Mouse (Mus musculus): Measurements from ENCODE around the gene Bank1. TPM values are rescaled to one million over a fixed set of nuclear protein-coding genes. Genes with fewer than 3 reads are reported as not detected.

The Bank1 gene
- polyA plus RNA-seq, 1 experiment from 2014 or later: 0.33 TPM

- 79% methylated on average over 3 of the region's 3 CpGs for WGBS
- Histone ChIP-seq H3K9me3 (no peaks in the 10 kb centered on the region), H3K36me3 (no peaks in the 10 kb centered on the region), H3K27me3 (ENCODE audit: insufficient read depth, poor library complexity, severe bottlenecking) (no peaks in the 10 kb centered on the region), H3K4me1 (no peaks in the 10 kb centered on the region), H3K4me3 (no peak overlapping the region), H3K27ac (no peak overlapping the region)
- no peak for DNase-seq (ENCODE audit: low spot score)
These were observed 87.1 kb downstream of the Bank1 start for GRCm38 (mm10) chr3:136238790-136239189.

- no peaks in the 10 kb centered on the region for H3K9me3 ChIP-seq
- no peak for DNase-seq (ENCODE audit: low spot score)
- H3K36me3 ChIP-seq: no peaks in the 10 kb centered on the region
- WGBS: 63% methylated on average over 2 of the region's 2 CpGs
- no peaks in the 10 kb centered on the region for H3K4me1 ChIP-seq
- H3K4me3 ChIP-seq: no peak overlapping the region
- no peak overlapping the region for H3K27ac ChIP-seq
- no peaks in the 10 kb centered on the region for H3K27me3 ChIP-seq (ENCODE audit: insufficient read depth, poor library complexity, severe bottlenecking)
These were observed 92.4 kb downstream of the Bank1 start for GRCm38 (mm10) chr3:136233507-136233906.

GRCm38 (mm10) chr3:136230602-136231151 lies 95.2 kb downstream of the Bank1 start:
- no peaks in the 10 kb centered on the region for H3K4me1 ChIP-seq
- no peak for DNase-seq (ENCODE audit: low spot score)
- H3K36me3 ChIP-seq: no peaks in the 10 kb centered on the region
- no peak overlapping the region for H3K27ac ChIP-seq
- H3K4me3 ChIP-seq: no peak overlapping the region
- WGBS: 89% methylated on average over 3 of the region's 3 CpGs
- no peaks in the 10 kb centered on the region for H3K27me3 ChIP-seq (ENCODE audit: insufficient read depth, poor library complexity, severe bottlenecking)
- no peaks in the 10 kb centered on the region for H3K9me3 ChIP-seq

GRCm38 (mm10) chr3:136189661-136190228 lies 136.1 kb downstream of the Bank1 start:
- Histone ChIP-seq H3K27me3 (ENCODE audit: insufficient read depth, poor library complexity, severe bottlenecking) (no peaks in the 10 kb centered on the region), H3K4me1 (no peaks in the 10 kb centered on the region), H3K27ac (no peak overlapping the region), H3K4me3 (no peak overlapping the region), H3K36me3 (no peaks in the 10 kb centered on the region), H3K9me3 (no peaks in the 10 kb centered on the region)
- no peak for DNase-seq (ENCODE audit: low spot score)
- 80% methylated on average over 1 of the region's 1 CpGs for WGBS

GRCm38 (mm10) chr3:136186548-136187113 lies 139.2 kb downstream of the Bank1 start:
- H3K9me3 ChIP-seq: no peaks in the 10 kb centered on the region
- no peaks in the 10 kb centered on the region for H3K36me3 ChIP-seq
- DNase-seq (ENCODE audit: low spot score): no peak
- H3K4me1 ChIP-seq: no peaks in the 10 kb centered on the region
- H3K27ac ChIP-seq: no peak overlapping the region
- WGBS: 87% methylated on average over 3 of the region's 3 CpGs
- no peak overlapping the region for H3K4me3 ChIP-seq
- H3K27me3 ChIP-seq (ENCODE audit: insufficient read depth, poor library complexity, severe bottlenecking): no peaks in the 10 kb centered on the region

- Histone ChIP-seq H3K36me3 (no peaks in the 10 kb centered on the region), H3K27ac (no peak overlapping the region), H3K27me3 (ENCODE audit: insufficient read depth, poor library complexity, severe bottlenecking) (no peaks in the 10 kb centered on the region), H3K4me1 (no peaks in the 10 kb centered on the region), H3K4me3 (no peak overlapping the region), H3K9me3 (no peaks in the 10 kb centered on the region)
- DNase-seq (ENCODE audit: low spot score): no peak
These were observed 154.2 kb downstream of the Bank1 start for GRCm38 (mm10) chr3:136171631-136172030.

GRCm38 (mm10) chr3:136168071-136168470 lies 157.8 kb downstream of the Bank1 start:
- H3K4me1 ChIP-seq: no peaks in the 10 kb centered on the region
- no peak overlapping the region for H3K4me3 ChIP-seq
- H3K36me3 ChIP-seq: no peaks in the 10 kb centered on the region
- DNase-seq (ENCODE audit: low spot score): no peak
- WGBS: 70% methylated on average over 4 of the region's 4 CpGs
- no peak overlapping the region for H3K27ac ChIP-seq
- no peaks in the 10 kb centered on the region for H3K27me3 ChIP-seq (ENCODE audit: insufficient read depth, poor library complexity, severe bottlenecking)
- no peaks in the 10 kb centered on the region for H3K9me3 ChIP-seq

GRCm38 (mm10) chr3:136166671-136167070 lies 159.2 kb downstream of the Bank1 start:
- H3K4me1 ChIP-seq: no peaks in the 10 kb centered on the region
- no peak overlapping the region for H3K27ac ChIP-seq
- H3K36me3 ChIP-seq: no peaks in the 10 kb centered on the region
- no peaks in the 10 kb centered on the region for H3K9me3 ChIP-seq
- H3K27me3 ChIP-seq (ENCODE audit: insufficient read depth, poor library complexity, severe bottlenecking): no peaks in the 10 kb centered on the region
- no peak for DNase-seq (ENCODE audit: low spot score)
- 76% methylated on average over 4 of the region's 4 CpGs for WGBS
- H3K4me3 ChIP-seq: no peak overlapping the region

GRCm38 (mm10) chr3:136166033-136166361 lies 159.9 kb downstream of the Bank1 start:
- H3K4me1 ChIP-seq: no peaks in the 10 kb centered on the region
- no peak overlapping the region for H3K4me3 ChIP-seq
- no peak overlapping the region for H3K27ac ChIP-seq
- DNase-seq (ENCODE audit: low spot score): no peak
- no peaks in the 10 kb centered on the region for H3K36me3 ChIP-seq
- H3K27me3 ChIP-seq (ENCODE audit: insufficient read depth, poor library complexity, severe bottlenecking): no peaks in the 10 kb centered on the region
- 95% methylated on average over 2 of the region's 2 CpGs for WGBS
- no peaks in the 10 kb centered on the region for H3K9me3 ChIP-seq

GRCm38 (mm10) chr3:136165167-136166032 lies 160.5 kb downstream of the Bank1 start:
- no peak for DNase-seq (ENCODE audit: low spot score)
- no peaks in the 10 kb centered on the region for H3K9me3 ChIP-seq
- H3K4me1 ChIP-seq: no peaks in the 10 kb centered on the region
- H3K27ac ChIP-seq: no peak overlapping the region
- H3K36me3 ChIP-seq: no peaks in the 10 kb centered on the region
- no peak overlapping the region for H3K4me3 ChIP-seq
- WGBS: 73% methylated on average over 7 of the region's 7 CpGs
- no peaks in the 10 kb centered on the region for H3K27me3 ChIP-seq (ENCODE audit: insufficient read depth, poor library complexity, severe bottlenecking)

GRCm38 (mm10) chr3:136158059-136158458 lies 167.8 kb downstream of the Bank1 start:
- Histone ChIP-seq H3K4me1 (no peaks in the 10 kb centered on the region), H3K4me3 (no peak overlapping the region), H3K27ac (no peak overlapping the region), H3K36me3 (no peaks in the 10 kb centered on the region), H3K27me3 (ENCODE audit: insufficient read depth, poor library complexity, severe bottlenecking) (no peaks in the 10 kb centered on the region), H3K9me3 (no peaks in the 10 kb centered on the region)
- DNase-seq (ENCODE audit: low spot score): no peak
- 61% methylated on average over 2 of the region's 2 CpGs for WGBS

- H3K4me1 ChIP-seq: no peaks in the 10 kb centered on the region
- no peaks in the 10 kb centered on the region for H3K36me3 ChIP-seq
- no peak overlapping the region for H3K4me3 ChIP-seq
- H3K27me3 ChIP-seq (ENCODE audit: insufficient read depth, poor library complexity, severe bottlenecking): no peaks in the 10 kb centered on the region
- no peak overlapping the region for H3K27ac ChIP-seq
- DNase-seq (ENCODE audit: low spot score): no peak
- WGBS: 63% methylated on average over 1 of the region's 1 CpGs
- H3K9me3 ChIP-seq: no peaks in the 10 kb centered on the region
These were observed 170.3 kb downstream of the Bank1 start for GRCm38 (mm10) chr3:136155555-136155954.

- Histone ChIP-seq H3K27me3 (ENCODE audit: insufficient read depth, poor library complexity, severe bottlenecking) (no peaks in the 10 kb centered on the region), H3K9me3 (no peaks in the 10 kb centered on the region), H3K4me1 (no peaks in the 10 kb centered on the region), H3K27ac (no peak overlapping the region), H3K4me3 (no peak overlapping the region), H3K36me3 (no peaks in the 10 kb centered on the region)
- WGBS: 80% methylated on average over 3 of the region's 3 CpGs
- DNase-seq (ENCODE audit: low spot score): no peak
These were observed 175.0 kb downstream of the Bank1 start for GRCm38 (mm10) chr3:136150886-136151285.
